Mouse (Mus musculus) cerebellum, postnatal 25 days (tissue): ENCODE results near the gene Pramef20.
"Not testable (repeated sequence)": the region's sequence is repeated elsewhere in the genome, so short reads cannot be mapped to it uniquely, and the experiment has no call there.

Experiments
- DNase-seq, 2 experiments: peaks; one replicate each; pipeline ENCODE4 v3.0.0; 2021; ENCODE audit warnings: mixed read lengths in 2 of 2

The Pramef20 gene

GRCm38 (mm10) chr4:144377911-144378310 lies at the start of gene Pramef20:
Pramef20 (minus strand) TSS chr4:144377933.
- DNase-seq: no peak

- no peak for DNase-seq
Measured at GRCm38 (mm10) chr4:144424590-144424989, 46.9 kb upstream of the Pramef20 start.

- no peak for DNase-seq
Measured at GRCm38 (mm10) chr4:144420644-144421043, 42.9 kb upstream of the Pramef20 start.

GRCm38 (mm10) chr4:144408290-144408689 lies 30.6 kb upstream of the Pramef20 start, which contains the start of gene Pramef12:
Pramef12 (minus strand) TSS chr4:144408464.
- DNase-seq: no peak

GRCm38 (mm10) chr4:144406261-144406660 lies 28.5 kb upstream of the Pramef20 start:
- DNase-seq: no peak

- DNase-seq: no peak
Measured at GRCm38 (mm10) chr4:144404456-144405086, 26.8 kb upstream of the Pramef20 start.

GRCm38 (mm10) chr4:144402712-144403111 lies 25.0 kb upstream of the Pramef20 start:
- DNase-seq: no peak

GRCm38 (mm10) chr4:144396316-144396715 lies 18.6 kb upstream of the Pramef20 start:
- DNase-seq: no peak

- not testable (repeated sequence) for DNase-seq
Measured at GRCm38 (mm10) chr4:144357642-144358041, 20.1 kb downstream of the Pramef20 start, which contains the start of gene Gm13119. Gm13119 (plus strand) TSS chr4:144357942.

GRCm38 (mm10) chr4:144335856-144336255 lies 41.9 kb downstream of the Pramef20 start:
- DNase-seq: not testable (repeated sequence)

GRCm38 (mm10) chr4:144329949-144330348 lies 47.8 kb downstream of the Pramef20 start, which contains the start of gene Gm13128:
Gm13128 (plus strand) TSS chr4:144330249.
- DNase-seq: not testable (repeated sequence)
